Mouse (Mus musculus) neural tube, embryonic 11.5 days (tissue): ENCODE results near the gene Myadml2. TPM values are rescaled to one million over a fixed set of nuclear protein-coding genes. Genes with fewer than 3 reads are reported as not detected.
A peak's percentile ranks its signal among the peaks of the same experiment; 100 is the strongest.

Experiments used
- ATAC-seq: fragments of 200-750 bp; cut with Nextera tagmentation; 2 replicates; pipeline ENCODE4 v1.8.0; 2017; ENCODE audit warnings: moderate number of reproducible peaks, mild to moderate bottlenecking, moderate TSS enrichment, moderate library complexity; ENCODE audit not compliant: insufficient read depth, low FRiP score, low TSS enrichment
- DNase-seq: peaks from one replicate; pipeline ENCODE4 v3.0.0-alpha.2; 2015; ENCODE audit warnings: low spot score
- H3K27ac ChIP-seq: fragments of 300-500 bp; sonication (generic); 2 replicates; pipeline ENCODE4 v1.5.1; 2014; ENCODE audit warnings: low read depth, mild to moderate bottlenecking, low read length
- H3K27me3 ChIP-seq: fragments of 300-500 bp; sonication (generic); 2 replicates; pipeline ENCODE4 v1.6.1; 2014; ENCODE audit warnings: mild to moderate bottlenecking, low read length, mixed read lengths; ENCODE audit not compliant: control insufficient read depth, insufficient read depth
- H3K36me3 ChIP-seq: fragments of 300-500 bp; sonication (generic); 2 replicates; pipeline ENCODE4 v1.6.1; 2014; ENCODE audit warnings: mild to moderate bottlenecking, low read length, moderate library complexity, mixed read lengths; ENCODE audit not compliant: control insufficient read depth, insufficient read depth
- H3K4me1 ChIP-seq: fragments of 300-500 bp; sonication (generic); 2 replicates; pipeline ENCODE4 v1.6.1; 2014; ENCODE audit warnings: low read length, mixed read lengths; ENCODE audit not compliant: control insufficient read depth, insufficient read depth
- H3K4me2 ChIP-seq: fragments of 300-500 bp; sonication (generic); 2 replicates; pipeline ENCODE4 v1.6.1; 2014; ENCODE audit warnings: low read depth, mild to moderate bottlenecking, moderate library complexity
- H3K4me3 ChIP-seq: fragments of 300-500 bp; sonication (generic); 2 replicates; pipeline ENCODE4 v1.5.1; 2014; ENCODE audit warnings: low read depth, low read length
- H3K9ac ChIP-seq: fragments of 300-500 bp; sonication (generic); 2 replicates; pipeline ENCODE4 v1.6.1; 2014; ENCODE audit warnings: mild to moderate bottlenecking, low read length
- H3K9me3 ChIP-seq: fragments of 300-500 bp; sonication (generic); 2 replicates; pipeline ENCODE4 v1.6.1; 2016; ENCODE audit warnings: low read length; ENCODE audit not compliant: control insufficient read depth
- WGBS: fragments of 180-500 bp; shearing (Covaris S2); extraction: QIAGEN DNeasy Blood & Tissue Kit; methylation state at CpG from one replicate; pipeline ENCODE4 v1.1.7; 2014; 5-methylcytosine and 5-hydroxymethylcytosine counted together
- polyA plus RNA-seq: library from polyadenylated mRNA; unstranded; fragments of >200 nt; fragmentation: Nextera tagmentation; extraction: Ambion mirVana; gene quantifications from 2 replicates; pipeline ENCODE4 v1.2.1, GENCODE M21; 2014

The Myadml2 gene
- polyA plus RNA-seq, 1 experiment from 2014 or later: not detected

GRCm38 (mm10) chr11:120672687-120673593 lies 25.0 kb upstream of the Myadml2 start, which contains the start of gene Aspscr1:
Aspscr1 (plus strand) TSS chr11:120672973.
- peaks cover 4% of the 10 kb centered on the region; the same call in 1 of the 2 replicates for H3K4me1 ChIP-seq
- no peaks in the 10 kb centered on the region for H3K9me3 ChIP-seq
- peak within 1 kb of the TSS; percentile 75 for H3K4me3 ChIP-seq
- H3K27me3 ChIP-seq: no peaks in the 10 kb centered on the region
- ATAC-seq: peak; percentile 96
- peak within 1 kb of the TSS; percentile 84 for H3K9ac ChIP-seq
- peak; percentile 97 for DNase-seq
- no peaks in the 10 kb centered on the region for H3K36me3 ChIP-seq
- peak within 1 kb of the TSS; percentile 94 for H3K4me2 ChIP-seq
- WGBS: 1% methylated on average over 72 of the region's 83 CpGs
- peak within 1 kb of the TSS; percentile 67 for H3K27ac ChIP-seq

GRCm38 (mm10) chr11:120666617-120667016 lies 18.7 kb upstream of the Myadml2 start:
- ATAC-seq (no peak), DNase-seq (no peak)
- Histone ChIP-seq H3K4me2 (no peak overlapping the region), H3K36me3 (no peaks in the 10 kb centered on the region), H3K9ac (no peak overlapping the region), H3K4me3 (no peak overlapping the region), H3K27me3 (peaks cover 9% of the 10 kb centered on the region), H3K9me3 (no peaks in the 10 kb centered on the region), H3K27ac (no peak overlapping the region), H3K4me1 (no peaks in the 10 kb centered on the region)
- WGBS: 3% methylated on average over 3 of the region's 3 CpGs

GRCm38 (mm10) chr11:120665406-120665805 lies 17.4 kb upstream of the Myadml2 start:
- H3K36me3 ChIP-seq: no peaks in the 10 kb centered on the region
- ATAC-seq (no peak), DNase-seq (no peak)
- no peak overlapping the region for H3K4me3 ChIP-seq
- H3K9ac ChIP-seq: no peak overlapping the region
- no peaks in the 10 kb centered on the region for H3K9me3 ChIP-seq
- peaks cover 8% of the 10 kb centered on the region for H3K4me1 ChIP-seq
- peaks cover 21% of the 10 kb centered on the region for H3K27me3 ChIP-seq
- H3K27ac ChIP-seq: no peak overlapping the region
- H3K4me2 ChIP-seq: no peak overlapping the region
- 73% methylated on average over 3 of the region's 3 CpGs for WGBS

- no peak for DNase-seq
- Histone ChIP-seq H3K4me2 (no peak overlapping the region), H3K27me3 (peaks cover 38% of the 10 kb centered on the region), H3K4me3 (no peak overlapping the region), H3K9me3 (no peaks in the 10 kb centered on the region), H3K4me1 (peaks cover 14% of the 10 kb centered on the region), H3K36me3 (no peaks in the 10 kb centered on the region), H3K9ac (no peak overlapping the region), H3K27ac (no peak overlapping the region)
- ATAC-seq: no peak
- 80% methylated on average over 5 of the region's 5 CpGs for WGBS
Observed at GRCm38 (mm10) chr11:120663714-120664113, 15.8 kb upstream of the Myadml2 start.

GRCm38 (mm10) chr11:120662759-120663158 lies 14.8 kb upstream of the Myadml2 start:
- Histone ChIP-seq H3K27me3 (peaks cover 43% of the 10 kb centered on the region), H3K4me1 (peaks cover 14% of the 10 kb centered on the region)
- no peak for ATAC-seq

GRCm38 (mm10) chr11:120661076-120661460 lies 13.1 kb upstream of the Myadml2 start, which contains the start of gene Notum:
Notum (minus strand) TSS chr11:120661175.
- H3K27me3 ChIP-seq: peaks cover 43% of the 10 kb centered on the region
- ATAC-seq (no peak), DNase-seq (no peak)
- under 1% methylated on average over 35 of the region's 35 CpGs for WGBS
- H3K9ac ChIP-seq: peak within 1 kb of the TSS; percentile 48
- H3K4me1 ChIP-seq: peaks cover 14% of the 10 kb centered on the region
- no peaks in the 10 kb centered on the region for H3K9me3 ChIP-seq
- no peaks in the 10 kb centered on the region for H3K36me3 ChIP-seq
- H3K4me2 ChIP-seq: peak within 1 kb of the TSS; percentile 59
- H3K27ac ChIP-seq: no peak within 1 kb of the TSS
- peak within 1 kb of the TSS; percentile 41 for H3K4me3 ChIP-seq

More at GRCm38 (mm10) chr11:120662759-120663158, 14.8 kb upstream of the Myadml2 start:
- Histone ChIP-seq H3K4me3 (no peak overlapping the region), H3K9ac (no peak overlapping the region), H3K27ac (no peak overlapping the region), H3K9me3 (no peaks in the 10 kb centered on the region), H3K4me2 (no peak overlapping the region), H3K36me3 (no peaks in the 10 kb centered on the region)
- WGBS: 84% methylated on average over 6 of the region's 6 CpGs
- no peak for DNase-seq

- WGBS: under 1% methylated on average over 71 of the region's 95 CpGs
Observed at GRCm38 (mm10) chr11:120660301-120661075, 12.5 kb upstream of the Myadml2 start.

GRCm38 (mm10) chr11:120659509-120660300 lies 11.7 kb upstream of the Myadml2 start:
- no peak overlapping the region for H3K9ac ChIP-seq
- no peaks in the 10 kb centered on the region for H3K36me3 ChIP-seq
- no peaks in the 10 kb centered on the region for H3K9me3 ChIP-seq
- H3K27ac ChIP-seq: no peak overlapping the region
- 1% methylated on average over 50 of the region's 50 CpGs for WGBS
- H3K4me1 ChIP-seq: peaks cover 14% of the 10 kb centered on the region
- H3K27me3 ChIP-seq: peaks cover 43% of the 10 kb centered on the region
- peak overlapping the region; percentile 59 for H3K4me2 ChIP-seq
- ATAC-seq: no peak
- H3K4me3 ChIP-seq: peak overlapping the region; percentile 41
- DNase-seq: no peak

More at GRCm38 (mm10) chr11:120660301-120661075, 12.5 kb upstream of the Myadml2 start:
- Histone ChIP-seq H3K9ac (peak overlapping the region; percentile 48), H3K27me3 (peaks cover 43% of the 10 kb centered on the region), H3K36me3 (no peaks in the 10 kb centered on the region), H3K4me2 (peak overlapping the region; percentile 59), H3K27ac (no peak overlapping the region), H3K4me1 (peaks cover 14% of the 10 kb centered on the region), H3K4me3 (peak overlapping the region; percentile 41), H3K9me3 (no peaks in the 10 kb centered on the region)
- DNase-seq (peak; percentile 70), ATAC-seq (peak; percentile 41; the same call in 1 of the 2 replicates)
